Mouse (Mus musculus): ENCODE measurements around the gene Arfgef2. TPM values are rescaled to one million over a fixed set of nuclear protein-coding genes. Genes with fewer than 3 reads are reported as not detected.

The Arfgef2 gene
- polyA plus RNA-seq, 1 experiment from 2014 or later, result 4.7 TPM

DNA sequence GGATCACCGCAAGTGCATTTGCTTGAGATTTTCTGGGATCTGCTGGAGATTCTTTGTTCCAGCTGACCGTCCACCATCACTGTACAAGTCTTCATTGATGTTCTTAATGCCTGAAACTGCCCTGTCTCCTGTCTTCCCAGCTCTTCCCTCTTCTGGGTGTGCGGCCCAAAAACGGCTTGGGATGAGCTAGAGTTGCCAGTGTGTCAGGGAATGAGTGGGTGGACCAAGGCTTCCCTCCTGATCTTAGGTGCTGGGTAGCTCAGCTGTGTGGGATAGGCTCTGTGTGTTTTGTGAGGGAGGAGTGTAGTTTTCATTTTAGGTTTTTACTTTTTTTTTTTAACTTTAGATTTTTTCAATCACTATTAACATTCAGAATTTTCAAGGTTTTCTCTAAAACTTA is 29.4 kb downstream of the Arfgef2 start:
- no peaks in the 10 kb centered on the region for H3K9me3 ChIP-seq
- H3K4me1 ChIP-seq, result peaks cover 9% of the 10 kb centered on the region; the same call in 1 of the 2 replicates
- H3K27ac ChIP-seq (replicated peaks), result no peak overlapping the region
- H3K27me3 ChIP-seq (replicated peaks; ENCODE audit: low read depth, poor library complexity, severe bottlenecking), result no peaks in the 10 kb centered on the region
- H3K4me3 ChIP-seq, result no peak overlapping the region
- 92% methylated on average over 4 of the region's 4 CpGs for WGBS
- H3K36me3 ChIP-seq (replicated peaks), result peaks cover 31% of the 10 kb centered on the region
- no peak for DNase-seq (ENCODE audit: low spot score)

DNA sequence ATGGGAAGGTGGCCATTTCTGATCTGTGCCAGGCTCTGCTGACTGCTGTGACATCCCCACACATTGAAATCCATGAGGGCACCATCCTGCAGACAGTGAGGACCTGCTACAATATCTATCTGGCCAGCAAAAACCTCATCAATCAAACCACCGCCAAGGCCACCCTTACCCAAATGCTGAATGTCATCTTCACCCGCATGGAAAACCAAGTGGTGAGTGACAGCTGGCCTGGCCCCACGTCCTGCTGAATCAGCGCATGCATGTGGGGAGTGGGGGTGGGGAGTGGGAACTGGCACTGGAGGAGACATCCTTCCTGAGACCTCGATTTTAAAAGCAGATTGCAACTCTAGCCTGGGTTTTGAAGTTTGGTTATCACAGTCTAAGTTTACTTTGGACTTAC is 30.2 kb downstream of the Arfgef2 start:
- Histone ChIP-seq H3K4me1 (peaks cover 9% of the 10 kb centered on the region; the same call in 1 of the 2 replicates), H3K4me3 (no peak overlapping the region), H3K36me3 (replicated peaks) (peaks cover 34% of the 10 kb centered on the region), H3K9me3 (no peaks in the 10 kb centered on the region), H3K27me3 (replicated peaks; ENCODE audit: low read depth, poor library complexity, severe bottlenecking) (no peaks in the 10 kb centered on the region), H3K27ac (replicated peaks) (no peak overlapping the region)
- WGBS, result 82% methylated on average over 5 of the region's 5 CpGs
- DNase-seq (ENCODE audit: low spot score), result no peak

DNA sequence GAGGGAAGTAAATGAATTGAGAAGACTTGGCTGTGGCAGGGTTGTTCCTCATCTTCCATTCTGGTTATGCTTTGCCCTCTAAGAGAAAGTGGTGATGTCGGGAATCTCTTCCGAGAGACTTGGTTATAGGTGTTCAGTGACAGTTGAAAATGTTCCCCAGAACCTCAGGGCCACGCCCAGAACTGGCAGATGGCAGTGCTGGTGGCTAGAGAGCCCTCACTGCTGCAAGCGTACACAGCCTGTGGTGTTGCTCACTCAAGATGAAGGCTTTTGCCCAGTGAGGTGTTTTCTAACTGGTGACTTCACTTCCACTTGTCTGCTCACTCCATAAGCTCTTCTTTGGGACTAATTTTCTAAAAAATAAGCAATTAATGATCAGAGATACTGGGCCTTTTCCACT is 36.4 kb downstream of the Arfgef2 start:
- Histone ChIP-seq H3K4me3 (no peak overlapping the region), H3K27ac (replicated peaks) (no peak overlapping the region), H3K9me3 (no peaks in the 10 kb centered on the region), H3K27me3 (replicated peaks; ENCODE audit: low read depth, poor library complexity, severe bottlenecking) (no peaks in the 10 kb centered on the region), H3K4me1 (peaks cover 5% of the 10 kb centered on the region; the same call in 1 of the 2 replicates), H3K36me3 (replicated peaks) (peaks cover 33% of the 10 kb centered on the region)
- 88% methylated on average over 4 of the region's 4 CpGs for WGBS
- no peak for DNase-seq (ENCODE audit: low spot score)

GRCm38 (mm10) chr2:166850691-166851090 is 45.3 kb downstream of the Arfgef2 start:
- Histone ChIP-seq H3K27me3 (replicated peaks; ENCODE audit: low read depth, poor library complexity, severe bottlenecking) (no peaks in the 10 kb centered on the region), H3K9me3 (peaks cover 6% of the 10 kb centered on the region), H3K36me3 (replicated peaks) (peaks cover 62% of the 10 kb centered on the region), H3K27ac (replicated peaks) (no peak overlapping the region), H3K4me3 (no peak overlapping the region), H3K4me1 (no peaks in the 10 kb centered on the region)
- no peak for DNase-seq (ENCODE audit: low spot score)
- WGBS, result 89% methylated on average over 11 of the region's 11 CpGs

DNA sequence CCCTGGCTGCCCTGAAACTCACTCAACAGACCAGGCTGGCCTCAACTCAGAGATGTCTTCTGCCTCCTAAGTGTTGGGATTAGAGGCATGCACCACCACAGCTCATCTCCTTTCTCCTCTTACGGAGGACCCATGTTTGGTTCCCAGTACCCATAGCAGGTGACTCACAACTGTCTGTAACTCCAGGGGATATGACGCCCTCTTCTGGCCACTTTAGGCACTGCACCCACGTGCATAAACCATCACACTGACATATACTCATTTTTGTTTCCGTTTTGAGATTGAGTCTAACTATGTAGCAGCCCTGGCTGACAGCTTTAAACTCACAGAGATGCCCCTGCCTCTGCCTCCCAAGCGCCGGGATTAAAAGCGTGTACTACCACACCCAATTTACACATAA is 46.9 kb downstream of the Arfgef2 start:
- no peaks in the 10 kb centered on the region for H3K27me3 ChIP-seq (replicated peaks; ENCODE audit: low read depth, poor library complexity, severe bottlenecking)
- no peak overlapping the region for H3K27ac ChIP-seq (replicated peaks)
- no peaks in the 10 kb centered on the region for H3K4me1 ChIP-seq
- no peak overlapping the region for H3K4me3 ChIP-seq
- peaks cover 71% of the 10 kb centered on the region for H3K36me3 ChIP-seq (replicated peaks)
- H3K9me3 ChIP-seq, result peaks cover 6% of the 10 kb centered on the region
- WGBS, result 90% methylated on average over 7 of the region's 7 CpGs
- DNase-seq (ENCODE audit: low spot score), result no peak

GRCm38 (mm10) chr2:166855771-166856170 is 50.4 kb downstream of the Arfgef2 start:
- peaks cover 6% of the 10 kb centered on the region for H3K9me3 ChIP-seq
- H3K27me3 ChIP-seq (replicated peaks; ENCODE audit: low read depth, poor library complexity, severe bottlenecking), result no peaks in the 10 kb centered on the region
- 91% methylated on average over 8 of the region's 8 CpGs for WGBS
- H3K36me3 ChIP-seq (replicated peaks), result peaks cover 94% of the 10 kb centered on the region
- DNase-seq (ENCODE audit: low spot score), result no peak
- no peaks in the 10 kb centered on the region for H3K4me1 ChIP-seq
- H3K4me3 ChIP-seq, result no peak overlapping the region
- H3K27ac ChIP-seq (replicated peaks), result no peak overlapping the region

DNA sequence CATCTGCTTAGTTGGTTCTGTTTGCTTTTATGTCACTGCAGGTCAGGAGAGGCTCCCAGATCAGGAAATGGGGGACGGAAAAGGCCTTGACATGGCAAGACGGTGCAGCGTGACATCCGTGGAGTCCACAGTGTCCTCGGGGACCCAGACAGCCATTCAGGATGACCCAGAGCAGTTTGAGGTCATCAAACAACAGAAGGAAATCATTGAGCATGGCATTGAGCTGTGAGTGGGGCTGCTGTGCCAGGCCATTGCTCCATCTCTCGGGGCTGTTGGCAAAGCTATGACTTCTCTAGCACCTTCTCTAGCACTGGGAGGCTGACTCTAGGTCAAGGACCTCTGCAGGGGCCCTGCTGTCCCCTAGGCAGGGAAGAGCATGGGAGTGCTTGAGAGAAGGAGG is 51.0 kb downstream of the Arfgef2 start:
- 73% methylated on average over 6 of the region's 6 CpGs for WGBS
- peaks cover 6% of the 10 kb centered on the region for H3K9me3 ChIP-seq
- no peaks in the 10 kb centered on the region for H3K4me1 ChIP-seq
- H3K27ac ChIP-seq (replicated peaks), result no peak overlapping the region
- H3K4me3 ChIP-seq, result no peak overlapping the region
- DNase-seq (ENCODE audit: low spot score), result no peak
- peaks cover 92% of the 10 kb centered on the region for H3K36me3 ChIP-seq (replicated peaks)
- H3K27me3 ChIP-seq (replicated peaks; ENCODE audit: low read depth, poor library complexity, severe bottlenecking), result no peaks in the 10 kb centered on the region

GRCm38 (mm10) chr2:166857118-166857517 is 51.7 kb downstream of the Arfgef2 start:
- no peak overlapping the region for H3K27ac ChIP-seq (replicated peaks)
- DNase-seq (ENCODE audit: low spot score), result no peak
- no peak overlapping the region for H3K4me3 ChIP-seq
- H3K4me1 ChIP-seq, result no peaks in the 10 kb centered on the region
- WGBS, result 89% methylated on average over 2 of the region's 2 CpGs
- peaks cover 92% of the 10 kb centered on the region for H3K36me3 ChIP-seq (replicated peaks)
- no peaks in the 10 kb centered on the region for H3K27me3 ChIP-seq (replicated peaks; ENCODE audit: low read depth, poor library complexity, severe bottlenecking)
- H3K9me3 ChIP-seq, result peaks cover 3% of the 10 kb centered on the region

- Histone ChIP-seq H3K9me3 (no peaks in the 10 kb centered on the region), H3K27me3 (replicated peaks; ENCODE audit: low read depth, poor library complexity, severe bottlenecking) (no peaks in the 10 kb centered on the region), H3K4me3 (no peak overlapping the region), H3K27ac (replicated peaks) (no peak overlapping the region), H3K36me3 (replicated peaks) (peaks cover 85% of the 10 kb centered on the region), H3K4me1 (no peaks in the 10 kb centered on the region)
- 92% methylated on average over 7 of the region's 7 CpGs for WGBS
- no peak for DNase-seq (ENCODE audit: low spot score)
These were observed 53.8 kb downstream of the Arfgef2 start for GRCm38 (mm10) chr2:166859214-166859613.

- H3K4me1 ChIP-seq, result no peaks in the 10 kb centered on the region
- DNase-seq (ENCODE audit: low spot score), result no peak
- no peaks in the 10 kb centered on the region for H3K9me3 ChIP-seq
- no peaks in the 10 kb centered on the region for H3K27me3 ChIP-seq (replicated peaks; ENCODE audit: low read depth, poor library complexity, severe bottlenecking)
- WGBS, result 65% methylated on average over 3 of the region's 3 CpGs
- H3K36me3 ChIP-seq (replicated peaks), result peaks cover 87% of the 10 kb centered on the region
- no peak overlapping the region for H3K27ac ChIP-seq (replicated peaks)
- H3K4me3 ChIP-seq, result no peak overlapping the region
These were observed 57.1 kb downstream of the Arfgef2 start for GRCm38 (mm10) chr2:166862505-166862904.

GRCm38 (mm10) chr2:166865476-166865875 is 60.1 kb downstream of the Arfgef2 start:
- H3K36me3 ChIP-seq (replicated peaks), result peaks cover 84% of the 10 kb centered on the region
- H3K4me3 ChIP-seq, result no peak overlapping the region
- WGBS, result 87% methylated on average over 10 of the region's 10 CpGs

DNA sequence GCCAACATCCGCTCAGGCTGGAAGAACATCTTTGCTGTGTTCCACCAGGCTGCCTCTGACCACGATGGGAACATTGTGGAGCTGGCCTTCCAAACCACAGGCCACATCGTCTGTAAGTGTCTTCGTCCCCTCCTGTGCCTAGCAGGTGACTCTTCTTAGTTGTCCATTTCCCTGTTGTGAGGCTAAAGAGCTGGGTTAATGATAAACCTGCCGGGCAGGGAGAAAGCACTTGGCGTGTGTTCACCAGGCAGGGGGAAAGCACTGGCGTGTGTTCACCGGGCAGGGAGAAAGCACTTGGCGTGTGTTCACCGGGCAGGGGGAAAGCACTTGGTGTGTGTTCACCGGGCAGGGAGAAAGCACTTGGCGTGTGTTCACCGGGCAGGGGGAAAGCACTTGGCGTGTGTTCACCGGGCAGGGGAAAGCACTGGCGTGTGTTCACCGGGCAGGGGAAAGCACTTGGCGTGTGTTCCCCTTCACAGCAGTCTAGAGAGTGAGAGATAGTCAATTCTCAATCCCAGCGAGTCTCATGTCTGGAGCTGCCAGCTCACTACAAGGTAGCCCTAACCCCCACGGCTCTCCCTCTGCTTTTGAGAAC is 65.0 kb downstream of the Arfgef2 start:
- Histone ChIP-seq H3K4me3 (no peak overlapping the region), H3K27ac (replicated peaks) (no peak overlapping the region), H3K9me3 (no peaks in the 10 kb centered on the region), H3K4me1 (no peaks in the 10 kb centered on the region), H3K27me3 (replicated peaks; ENCODE audit: low read depth, poor library complexity, severe bottlenecking) (no peaks in the 10 kb centered on the region), H3K36me3 (replicated peaks) (peaks cover 89% of the 10 kb centered on the region)
- WGBS, result 93% methylated on average over 20 of the region's 20 CpGs
- no peak for DNase-seq (ENCODE audit: low spot score)

More at GRCm38 (mm10) chr2:166865476-166865875, 60.1 kb downstream of the Arfgef2 start:
- DNase-seq (ENCODE audit: low spot score), result no peak
- no peaks in the 10 kb centered on the region for H3K4me1 ChIP-seq
- H3K27ac ChIP-seq (replicated peaks), result no peak overlapping the region
- no peaks in the 10 kb centered on the region for H3K9me3 ChIP-seq
- no peaks in the 10 kb centered on the region for H3K27me3 ChIP-seq (replicated peaks; ENCODE audit: low read depth, poor library complexity, severe bottlenecking)

- Histone ChIP-seq H3K27ac (replicated peaks) (no peak overlapping the region), H3K9me3 (no peaks in the 10 kb centered on the region), H3K27me3 (replicated peaks; ENCODE audit: low read depth, poor library complexity, severe bottlenecking) (no peaks in the 10 kb centered on the region), H3K36me3 (replicated peaks) (peaks cover 86% of the 10 kb centered on the region), H3K4me1 (no peaks in the 10 kb centered on the region), H3K4me3 (no peak overlapping the region)
- DNase-seq (ENCODE audit: low spot score), result no peak
- WGBS, result 92% methylated on average over 10 of the region's 10 CpGs
These were observed 65.5 kb downstream of the Arfgef2 start for GRCm38 (mm10) chr2:166870899-166871298.

All from embryonic facial prominence, embryonic 10.5 days (tissue).